Comparison of ENCODE assay signal across 8 mouse cellular contexts in the genomic region with DNA sequence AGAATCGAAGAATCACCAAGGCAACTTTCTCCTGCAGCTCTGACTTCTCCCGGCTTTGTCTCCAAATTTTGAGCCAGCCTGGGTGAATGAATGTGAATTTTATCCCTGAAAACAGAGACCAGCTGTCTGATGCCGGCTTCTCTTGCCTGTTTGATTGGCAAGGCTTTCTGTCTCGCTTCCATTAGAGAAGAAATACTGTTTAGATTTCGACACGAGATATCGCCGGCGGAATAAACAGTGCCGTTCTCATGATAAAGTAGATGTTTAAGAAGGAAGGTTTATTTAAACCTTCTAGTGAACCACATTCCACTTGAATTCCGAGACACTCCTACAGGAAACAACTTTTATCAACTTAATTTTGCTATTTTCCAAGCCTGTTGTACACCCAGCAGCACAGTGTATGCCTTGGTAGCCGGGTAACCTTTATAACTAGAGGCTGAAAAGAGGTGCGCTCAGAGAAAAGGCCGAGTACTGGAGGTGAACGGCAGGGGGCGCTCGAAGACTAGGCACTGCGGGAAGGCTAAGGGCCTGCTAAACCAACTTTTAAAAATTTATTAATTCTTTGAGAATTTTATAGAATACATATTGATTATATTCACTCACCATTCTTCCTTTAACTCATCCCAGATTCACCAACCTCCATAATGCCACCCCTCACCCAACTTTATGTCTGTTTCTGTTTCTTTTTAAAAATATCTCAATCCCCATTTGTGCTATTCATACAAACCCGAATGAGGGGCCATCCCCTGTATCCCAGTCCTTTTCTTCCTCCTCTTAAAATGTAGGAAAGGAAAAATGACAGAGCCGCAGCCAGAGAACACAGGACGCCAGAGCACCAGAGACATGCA.
A peak's percentile ranks its signal among the peaks of the same experiment; 100 is the strongest.
DNase-seq lines count a peak whose midpoint lies in the region; ATAC-seq and TF ChIP-seq lines count a peak whose summit lies in the region.

No protein-coding gene starts in this region.

- no peaks in the 10 kb centered on the region for H3K4me1 ChIP-seq in spleen, adult 2 months (ENCODE audit: control insufficient read depth, insufficient read depth, insufficient read length)
- peaks cover 5% of the 10 kb centered on the region; the same call in 1 of the 2 replicates for H3K4me1 ChIP-seq in embryonic facial prominence, embryonic 10.5 days
- no peaks in the 10 kb centered on the region for H3K4me1 ChIP-seq in kidney, embryonic 14.5 days (ENCODE audit: control insufficient read depth, insufficient read depth, low read length)
- 0 out of 2 replicates have a peak, but pooled peaks cover 2% of the 10 kb centered on the region for H3K4me1 ChIP-seq in limb, embryonic 14.5 days (ENCODE audit: control insufficient read depth, insufficient read depth, low read length)

- peak; percentile 62; the same call in 1 of the 2 replicates for ATAC-seq in kidney, embryonic 14.5 days (ENCODE audit: low FRiP score, low TSS enrichment)
- peak; percentile 60; the same call in 1 of the 2 replicates for ATAC-seq in limb, embryonic 14.5 days (ENCODE audit: low FRiP score, low read depth)

- no peaks in the 10 kb centered on the region for H3K9me3 ChIP-seq in embryonic facial prominence, embryonic 10.5 days
- H3K9me3 ChIP-seq in kidney, embryonic 14.5 days (ENCODE audit: control insufficient read depth, low read length): no peaks in the 10 kb centered on the region
- H3K9me3 ChIP-seq in limb, embryonic 14.5 days (ENCODE audit: control insufficient read depth, low read length): no peaks in the 10 kb centered on the region

- no peak overlapping the region for H3K9ac ChIP-seq in kidney, embryonic 14.5 days (ENCODE audit: low read depth, low read length)
- no peak overlapping the region for H3K9ac ChIP-seq in limb, embryonic 14.5 days (ENCODE audit: low read depth, low read length, severe bottlenecking)

- TF ChIP-seq POLR2A in spleen, adult 2 months (IDR thresholded peaks at IDR 0.05; ENCODE audit: low read depth, low read length): no peak
- TF ChIP-seq POLR2A in limb, embryonic 14.5 days (IDR thresholded peaks at IDR 0.05; ENCODE audit: borderline replicate concordance, extremely low read depth, insufficient read depth, insufficient read length): no peak

- peak; percentile 31; the same call in 1 of the 2 replicates for TF ChIP-seq CTCF in spleen, adult 2 months (IDR thresholded peaks at IDR 0.05; ENCODE audit: extremely low read depth, insufficient read depth, insufficient read length, insufficient replicate concordance)

- peak in 1 of 2 experiments; percentile 8 for DNase-seq in spleen, adult 2 months (ENCODE audit: low read depth in 1 of 2, low spot score in 2 of 2)
- no peak for DNase-seq in spleen, adult 12 weeks (ENCODE audit: low spot score)
- DNase-seq in embryonic facial prominence, embryonic 10.5 days (ENCODE audit: low spot score): peak; percentile 85
- peak; percentile 58 for DNase-seq in heart, adult 8-10 months (ENCODE audit: low spot score)
- DNase-seq in limb, embryonic 14.5 days (ENCODE audit: low spot score): peak; percentile 80
- peak; percentile 0 to 4 for DNase-seq in natural killer cell, adult 2 months (ENCODE audit: low spot score in 2 of 2)
- DNase-seq in telencephalon, adult 2 months (ENCODE audit: low read depth, low spot score): peak; percentile 21

- no peak overlapping the region for H3K4me3 ChIP-seq in spleen, adult 2 months (ENCODE audit: extremely low read depth, insufficient read depth, insufficient read length)
- no peak overlapping the region for H3K4me3 ChIP-seq in embryonic facial prominence, embryonic 10.5 days
- no peak overlapping the region for H3K4me3 ChIP-seq in kidney, embryonic 14.5 days (ENCODE audit: low read length)
- H3K4me3 ChIP-seq in limb, embryonic 14.5 days (replicated peaks; ENCODE audit: low read length): no peak overlapping the region

- no peaks in the 10 kb centered on the region for H3K27me3 ChIP-seq in spleen, adult 2 months (ENCODE audit: control insufficient read depth, insufficient read depth, low read length)
- H3K27me3 ChIP-seq in embryonic facial prominence, embryonic 10.5 days (replicated peaks; ENCODE audit: low read depth, poor library complexity, severe bottlenecking): no peaks in the 10 kb centered on the region
- no peaks in the 10 kb centered on the region; the same call in 1 of the 2 replicates for H3K27me3 ChIP-seq in kidney, embryonic 14.5 days (ENCODE audit: control insufficient read depth, insufficient read depth, low read length)
- H3K27me3 ChIP-seq in limb, embryonic 14.5 days (ENCODE audit: control insufficient read depth, insufficient read depth, low read length): no peaks in the 10 kb centered on the region

- H3K4me2 ChIP-seq in kidney, embryonic 14.5 days (replicated peaks; ENCODE audit: low read depth, low read length): no peak overlapping the region
- H3K4me2 ChIP-seq in limb, embryonic 14.5 days (replicated peaks; ENCODE audit: low read depth, low read length, severe bottlenecking): no peak overlapping the region

- no peak overlapping the region for H3K27ac ChIP-seq in spleen, adult 2 months (ENCODE audit: insufficient read depth, low read length)
- H3K27ac ChIP-seq in embryonic facial prominence, embryonic 10.5 days (replicated peaks): peak overlapping the region; percentile 69; the same call in 1 of the 2 replicates
- no peak overlapping the region for H3K27ac ChIP-seq in kidney, embryonic 14.5 days (ENCODE audit: low read depth, low read length)
- peak overlapping the region; percentile 49; the same call in 1 of the 2 replicates for H3K27ac ChIP-seq in limb, embryonic 14.5 days (replicated peaks; ENCODE audit: low read depth, low read length)

- no peaks in the 10 kb centered on the region for H3K36me3 ChIP-seq in spleen, adult 2 months (ENCODE audit: control insufficient read depth, insufficient read depth, low read length)
- no peaks in the 10 kb centered on the region for H3K36me3 ChIP-seq in embryonic facial prominence, embryonic 10.5 days (replicated peaks)
- no peaks in the 10 kb centered on the region for H3K36me3 ChIP-seq in kidney, embryonic 14.5 days (ENCODE audit: control insufficient read depth, insufficient read depth, low read length)
- no peaks in the 10 kb centered on the region for H3K36me3 ChIP-seq in limb, embryonic 14.5 days (ENCODE audit: control insufficient read depth, insufficient read depth, low read length)

- WGBS in spleen, adult 2 months: 48% methylated on average over 21 of the region's 21 CpGs
- 45% methylated on average over 21 of the region's 21 CpGs for WGBS in embryonic facial prominence, embryonic 10.5 days
- 40% methylated on average over 21 of the region's 21 CpGs for WGBS in kidney, embryonic 14.5 days
- WGBS in limb, embryonic 14.5 days: 38% methylated on average over 21 of the region's 21 CpGs

Comparison
In these comparisons a context has a peak if more than half of its experiments do, and no peak if none do; other contexts are left out.
1. H3K27ac ChIP-seq: peak in embryonic facial prominence, embryonic 10.5 days (single experiment) and limb, embryonic 14.5 days (single experiment); none in spleen, adult 2 months (single experiment) and kidney, embryonic 14.5 days (single experiment).